Mouse (Mus musculus): ENCODE data around the gene Olfr1195. TPM values are rescaled to one million over a fixed set of nuclear protein-coding genes. Genes with fewer than 3 reads are reported as not detected.
"Not testable (repeated sequence)": the region's sequence is repeated elsewhere in the genome, so short reads cannot be mapped to it uniquely, and the experiment has no call there.

Gene Olfr1195
- total RNA-seq (2021), result not detected

- intact Hi-C loops (cut with DNase I), result no loop called here
- no peak for DNase-seq
These were observed at the start of gene Olfr1195 for GRCm38 (mm10) chr2:88689087-88689486. Gene Olfr1195 (minus strand): TSS chr2:88689187.

GRCm38 (mm10) chr2:88732266-88732665 lies 43.3 kb upstream of the Olfr1195 start, which contains the start of gene Olfr1197:
Gene Olfr1197 (minus strand): TSS chr2:88732366.
- intact Hi-C loops (cut with DNase I), result no loop called here
- DNase-seq, result no peak

GRCm38 (mm10) chr2:88704497-88704896 lies 15.5 kb upstream of the Olfr1195 start, which contains the start of gene Olfr1196:
Gene Olfr1196 (minus strand): TSS chr2:88704597.
- intact Hi-C loops (cut with DNase I), result no loop called here
- DNase-seq, result no peak

- DNase-seq; intact Hi-C loops (cut with DNase I): not testable (repeated sequence)
These were observed 13.7 kb downstream of the Olfr1195 start, which contains the start of gene Olfr1193 for GRCm38 (mm10) chr2:88675328-88675727. Gene Olfr1193 (plus strand): TSS chr2:88675628.

GRCm38 (mm10) chr2:88648209-88648608 lies 40.8 kb downstream of the Olfr1195 start, which contains the start of gene Olfr1192-ps1:
Gene Olfr1192-ps1 (plus strand): TSS chr2:88648509.
- intact Hi-C loops (cut with DNase I), result no loop called here
- DNase-seq, result no peak

GRCm38 (mm10) chr2:88640242-88640641 lies 48.7 kb downstream of the Olfr1195 start, which contains the start of gene Olfr1191-ps1:
Gene Olfr1191-ps1 (plus strand): TSS chr2:88640542.
- DNase-seq; intact Hi-C loops (cut with DNase I): not testable (repeated sequence)

Other genes with a start within 250 kb of the Olfr1195 start
- gene Gm13757, start 240.1 kb downstream of the Olfr1195 start, total RNA-seq (2021), result not detected
- gene Olfr1183, start 234.3 kb downstream of the Olfr1195 start, total RNA-seq (2021), result not detected
- not detected for gene Olfr1184, start 205.6 kb downstream of the Olfr1195 start, total RNA-seq (2021)
- gene Olfr1185-ps1, start 195.9 kb downstream of the Olfr1195 start, total RNA-seq (2021), result not detected
- not detected for gene Olfr1186, start 170.6 kb downstream of the Olfr1195 start, total RNA-seq (2021)
- not detected for gene Olfr1188, start 132.3 kb downstream of the Olfr1195 start, total RNA-seq (2021)
- gene Olfr1189, start 102.7 kb downstream of the Olfr1195 start, total RNA-seq (2021), result not detected
- gene Olfr1191-ps1, start 48.6 kb downstream of the Olfr1195 start, total RNA-seq (2021), result under 1 TPM in 1 of 2 experiments, not detected in 1; 0.10 TPM
- not detected for gene Olfr1192-ps1, start 40.7 kb downstream of the Olfr1195 start, total RNA-seq (2021)
- gene Olfr1193, start 13.6 kb downstream of the Olfr1195 start, total RNA-seq (2021), result not detected
- not detected for gene Olfr1196, start 15.4 kb upstream of the Olfr1195 start, total RNA-seq (2021)
- not detected for gene Olfr1197, start 43.2 kb upstream of the Olfr1195 start, total RNA-seq (2021)
- not detected for gene Olfr1198, start 62.2 kb upstream of the Olfr1195 start, total RNA-seq (2021)
- not detected for gene Olfr1199, start 71.3 kb upstream of the Olfr1195 start, total RNA-seq (2021)
- gene Olfr1200, start 81.3 kb upstream of the Olfr1195 start, total RNA-seq (2021), result not detected
- gene Olfr1201, start 103.8 kb upstream of the Olfr1195 start, total RNA-seq (2021), result not detected
- gene Olfr1202, start 125.3 kb upstream of the Olfr1195 start, total RNA-seq (2021), result not detected
- not detected for gene Olfr1205, start 140.6 kb upstream of the Olfr1195 start, total RNA-seq (2021)
- gene Olfr1204, start 160.1 kb upstream of the Olfr1195 start, total RNA-seq (2021), result not detected
- not detected for gene Olfr1206, start 174.0 kb upstream of the Olfr1195 start, total RNA-seq (2021)
- not detected for gene Olfr1208, start 213.1 kb upstream of the Olfr1195 start, total RNA-seq (2021)
- not detected for gene Olfr1209, start 226.0 kb upstream of the Olfr1195 start, total RNA-seq (2021)
- gene Olfr1211, start 248.9 kb upstream of the Olfr1195 start, total RNA-seq (2021), result not detected

Measured in left cerebral cortex, postnatal 4 days (tissue).